Mouse (Mus musculus) forebrain, embryonic 13.5 days (tissue): ENCODE measurements around the gene Ccl1. TPM values are rescaled to one million over a fixed set of nuclear protein-coding genes. Genes with fewer than 3 reads are reported as not detected.

Experiments
- ATAC-seq: fragments of 200-750 bp; cut with Nextera tagmentation; 2 replicates; pipeline ENCODE4 v1.8.0; 2017
- H3K27ac ChIP-seq: fragments of 300-500 bp; sonication (generic); 2 replicates; pipeline ENCODE4 v1.5.1; 2015; ENCODE audit warnings: inconsistent platforms, mild to moderate bottlenecking, moderate library complexity
- H3K27me3 ChIP-seq: fragments of 300-500 bp; sonication (generic); 2 replicates; pipeline ENCODE4 v1.6.1; 2015; ENCODE audit warnings: mild to moderate bottlenecking, inconsistent platforms
- H3K36me3 ChIP-seq: fragments of 300-500 bp; sonication (generic); 2 replicates; pipeline ENCODE4 v1.6.1; 2015; ENCODE audit warnings: mild to moderate bottlenecking, inconsistent platforms; ENCODE audit not compliant: poor library complexity, severe bottlenecking
- H3K4me1 ChIP-seq: fragments of 300-500 bp; sonication (generic); 2 replicates; pipeline ENCODE4 v1.6.1; 2015; ENCODE audit warnings: inconsistent platforms
- H3K4me2 ChIP-seq: fragments of 300-500 bp; sonication (generic); 2 replicates; pipeline ENCODE4 v1.6.1; 2015; ENCODE audit warnings: inconsistent platforms, mild to moderate bottlenecking, moderate library complexity
- H3K4me3 ChIP-seq: fragments of 300-500 bp; sonication (generic); 2 replicates; pipeline ENCODE4 v1.5.1; 2015; ENCODE audit warnings: mild to moderate bottlenecking, inconsistent platforms
- H3K9ac ChIP-seq: fragments of 300-500 bp; sonication (generic); 2 replicates; pipeline ENCODE4 v1.6.1; 2015; ENCODE audit warnings: mild to moderate bottlenecking, inconsistent platforms
- H3K9me3 ChIP-seq: fragments of 300-500 bp; sonication (generic); replicated peaks from 2 replicates; pipeline ENCODE4 v1.6.1; 2016; ENCODE audit warnings: inconsistent platforms
- WGBS: fragments of 180-500 bp; shearing (Covaris S2); methylation state at CpG from one replicate; pipeline ENCODE4 v1.1.7; 2015; 5-methylcytosine and 5-hydroxymethylcytosine counted together
- polyA plus RNA-seq: library from polyadenylated mRNA; unstranded; fragments of >200 nt; fragmentation: Nextera tagmentation; extraction: Ambion mirVana; gene quantifications from 2 replicates; pipeline ENCODE4 v1.2.1, GENCODE M21; 2015

The Ccl1 gene
- polyA plus RNA-seq, 1 experiment from 2014 or later: not detected

GRCm38 (mm10) chr11:82253421-82253820 lies 52.1 kb downstream of the Ccl1 start:
- no peaks in the 10 kb centered on the region for H3K36me3 ChIP-seq
- H3K9ac ChIP-seq: no peak overlapping the region
- H3K4me3 ChIP-seq: no peak overlapping the region
- no peaks in the 10 kb centered on the region for H3K27me3 ChIP-seq
- WGBS: 11% methylated on average over 4 of the region's 4 CpGs
- H3K4me2 ChIP-seq: no peak overlapping the region
- H3K27ac ChIP-seq: peak overlapping the region; percentile 49; the same call in 1 of the 2 replicates
- H3K9me3 ChIP-seq: no peaks in the 10 kb centered on the region
- peaks cover 37% of the 10 kb centered on the region for H3K4me1 ChIP-seq
- no peak for ATAC-seq

DNA sequence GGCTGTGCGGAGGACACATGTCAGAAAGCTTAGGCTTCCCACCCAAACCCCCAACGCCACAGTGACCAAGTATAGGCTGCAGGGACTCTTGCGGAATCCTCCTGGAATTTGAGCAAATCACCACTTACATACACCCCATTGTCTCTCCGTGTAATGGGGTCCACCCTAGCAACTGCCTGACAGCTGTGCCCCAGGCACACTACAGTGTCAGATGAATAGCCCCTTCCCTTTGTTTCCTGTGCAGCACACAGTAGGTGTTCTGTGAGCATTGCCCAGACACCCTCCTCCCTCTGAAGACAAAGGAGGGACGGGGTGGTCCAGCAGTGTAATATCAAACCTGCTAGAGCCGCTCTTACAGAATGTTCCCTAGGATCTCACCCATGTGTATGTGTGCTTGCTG lies 54.2 kb downstream of the Ccl1 start:
- no peak overlapping the region for H3K27ac ChIP-seq
- H3K4me1 ChIP-seq: peaks cover 37% of the 10 kb centered on the region
- WGBS: 32% methylated on average over 6 of the region's 6 CpGs
- no peaks in the 10 kb centered on the region for H3K27me3 ChIP-seq
- H3K4me3 ChIP-seq: no peak overlapping the region
- no peak overlapping the region for H3K9ac ChIP-seq
- no peak for ATAC-seq
- H3K36me3 ChIP-seq: no peaks in the 10 kb centered on the region
- no peak overlapping the region for H3K4me2 ChIP-seq
- no peaks in the 10 kb centered on the region for H3K9me3 ChIP-seq

DNA sequence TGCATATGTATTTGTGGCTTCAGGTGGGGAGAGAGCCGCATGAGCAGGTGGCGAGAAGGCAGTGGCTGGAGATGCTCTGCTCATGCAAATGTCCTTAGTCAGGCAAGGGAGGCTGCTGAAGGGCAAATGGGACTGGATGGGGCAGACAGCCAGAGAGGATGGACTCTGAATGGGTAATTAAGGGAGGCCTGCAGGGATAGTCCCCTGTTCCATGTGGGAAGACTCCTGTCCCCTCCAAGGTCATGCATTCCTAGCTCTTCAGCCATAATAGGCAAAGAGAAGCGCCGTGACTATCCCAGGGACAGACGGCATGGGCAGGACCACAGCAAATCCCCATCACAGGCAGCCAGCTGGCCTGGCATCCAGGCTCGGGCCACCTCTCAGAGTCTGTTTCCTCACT lies 55.5 kb downstream of the Ccl1 start:
- Histone ChIP-seq H3K9me3 (no peaks in the 10 kb centered on the region), H3K4me2 (no peak overlapping the region), H3K4me3 (no peak overlapping the region), H3K36me3 (no peaks in the 10 kb centered on the region), H3K4me1 (peaks cover 34% of the 10 kb centered on the region), H3K9ac (no peak overlapping the region), H3K27me3 (no peaks in the 10 kb centered on the region), H3K27ac (no peak overlapping the region)
- no peak for ATAC-seq
- WGBS: 87% methylated on average over 6 of the region's 6 CpGs

GRCm38 (mm10) chr11:82237439-82237838 lies 68.1 kb downstream of the Ccl1 start:
- Histone ChIP-seq H3K27me3 (peaks cover 15% of the 10 kb centered on the region), H3K4me1 (peaks cover 14% of the 10 kb centered on the region), H3K9ac (no peak overlapping the region; the same call in 1 of the 2 replicates), H3K4me2 (no peak overlapping the region), H3K9me3 (no peaks in the 10 kb centered on the region), H3K4me3 (no peak overlapping the region), H3K36me3 (no peaks in the 10 kb centered on the region), H3K27ac (no peak overlapping the region)
- peak; percentile 38; the same call in 1 of the 2 replicates for ATAC-seq
- 42% methylated on average over 5 of the region's 5 CpGs for WGBS

DNA sequence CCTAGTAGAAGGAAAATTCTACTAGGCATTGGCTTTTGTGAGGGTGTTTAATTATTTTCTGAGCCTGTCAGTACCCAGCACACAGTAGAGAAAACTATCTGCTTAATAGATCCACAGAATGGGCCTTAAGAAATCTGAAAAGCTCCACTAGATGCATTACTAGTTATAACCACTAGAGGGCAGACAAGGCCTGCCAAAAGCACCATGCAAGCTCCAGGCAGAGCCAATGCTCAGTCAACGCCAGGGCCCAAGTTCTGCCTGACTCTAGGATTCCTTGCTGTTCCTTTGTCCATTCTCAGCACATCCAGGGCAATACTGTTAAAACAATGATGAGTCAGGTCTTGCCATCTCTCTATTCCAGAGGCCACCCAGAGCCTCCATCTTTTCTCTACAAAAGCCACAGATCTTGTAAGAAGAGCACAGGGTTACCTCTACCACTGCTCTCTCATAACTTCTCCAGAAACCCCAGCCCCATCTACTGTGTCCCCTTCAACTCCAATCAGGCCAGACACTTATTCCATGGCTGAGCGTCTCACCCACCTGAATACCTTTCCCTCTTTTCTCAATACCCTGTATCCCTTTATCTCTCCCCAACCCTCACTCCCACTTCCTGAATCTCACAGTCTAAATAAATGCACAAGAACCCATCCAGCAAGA lies 69.8 kb downstream of the Ccl1 start:
- Histone ChIP-seq H3K27me3 (peaks cover 15% of the 10 kb centered on the region), H3K9ac (no peak overlapping the region), H3K36me3 (no peaks in the 10 kb centered on the region), H3K4me2 (no peak overlapping the region), H3K4me3 (no peak overlapping the region), H3K27ac (no peak overlapping the region), H3K9me3 (no peaks in the 10 kb centered on the region), H3K4me1 (peaks cover 14% of the 10 kb centered on the region)
- ATAC-seq: peak; percentile 83
- 45% methylated on average over 2 of the region's 2 CpGs for WGBS

- ATAC-seq: no peak
- WGBS: 71% methylated on average over 6 of the region's 6 CpGs
Measured at GRCm38 (mm10) chr11:82233991-82234390, 71.5 kb downstream of the Ccl1 start.

GRCm38 (mm10) chr11:82226976-82227375 lies 78.5 kb downstream of the Ccl1 start:
- H3K4me2 ChIP-seq: no peak overlapping the region
- H3K4me3 ChIP-seq: no peak overlapping the region
- H3K36me3 ChIP-seq: no peaks in the 10 kb centered on the region
- H3K9ac ChIP-seq: no peak overlapping the region
- no peak for ATAC-seq
- H3K27me3 ChIP-seq: peaks cover 8% of the 10 kb centered on the region; the same call in 1 of the 2 replicates
- H3K27ac ChIP-seq: no peak overlapping the region
- peaks cover 5% of the 10 kb centered on the region; the same call in 1 of the 2 replicates for H3K4me1 ChIP-seq
- WGBS: 51% methylated on average over 9 of the region's 9 CpGs
- H3K9me3 ChIP-seq: no peaks in the 10 kb centered on the region

More at GRCm38 (mm10) chr11:82233991-82234390, 71.5 kb downstream of the Ccl1 start:
- Histone ChIP-seq H3K9me3 (no peaks in the 10 kb centered on the region), H3K4me3 (no peak overlapping the region), H3K27ac (no peak overlapping the region), H3K4me2 (no peak overlapping the region), H3K27me3 (peaks cover 23% of the 10 kb centered on the region), H3K9ac (no peak overlapping the region), H3K4me1 (peaks cover 14% of the 10 kb centered on the region), H3K36me3 (no peaks in the 10 kb centered on the region)

- H3K36me3 ChIP-seq: no peaks in the 10 kb centered on the region
- H3K4me3 ChIP-seq: no peak overlapping the region
- H3K27me3 ChIP-seq: peaks cover 8% of the 10 kb centered on the region; the same call in 1 of the 2 replicates
- no peak overlapping the region for H3K4me2 ChIP-seq
- WGBS: 70% methylated on average over 8 of the region's 8 CpGs
- ATAC-seq: no peak
- no peak overlapping the region for H3K9ac ChIP-seq
- no peak overlapping the region for H3K27ac ChIP-seq
- peaks cover 5% of the 10 kb centered on the region; the same call in 1 of the 2 replicates for H3K4me1 ChIP-seq
- H3K9me3 ChIP-seq: no peaks in the 10 kb centered on the region
Measured at GRCm38 (mm10) chr11:82225936-82226335, 79.6 kb downstream of the Ccl1 start.

DNA sequence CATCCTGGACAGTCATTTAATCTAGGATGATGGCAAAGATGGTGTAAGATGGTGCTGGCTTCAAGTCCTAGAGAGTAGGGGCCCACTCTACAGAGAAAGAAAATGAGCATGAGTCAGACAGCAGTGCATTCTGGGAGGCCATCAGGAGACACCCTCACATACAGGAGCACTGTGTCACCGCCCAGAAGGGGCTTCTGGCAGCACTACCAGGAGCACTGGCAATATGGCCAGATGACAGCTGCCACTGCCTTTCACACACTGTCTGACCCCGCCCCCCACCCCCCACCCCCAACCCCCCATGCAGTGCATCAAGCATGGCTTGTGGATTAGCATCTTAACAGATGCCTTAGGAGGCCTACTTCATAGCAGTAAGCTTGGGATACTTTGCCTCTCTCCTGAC lies 89.0 kb downstream of the Ccl1 start:
- Histone ChIP-seq H3K36me3 (no peaks in the 10 kb centered on the region), H3K4me3 (no peak overlapping the region), H3K27me3 (no peaks in the 10 kb centered on the region), H3K4me2 (no peak overlapping the region), H3K27ac (no peak overlapping the region), H3K4me1 (no peaks in the 10 kb centered on the region), H3K9ac (no peak overlapping the region), H3K9me3 (no peaks in the 10 kb centered on the region)
- WGBS: 34% methylated on average over 2 of the region's 2 CpGs
- no peak for ATAC-seq

DNA sequence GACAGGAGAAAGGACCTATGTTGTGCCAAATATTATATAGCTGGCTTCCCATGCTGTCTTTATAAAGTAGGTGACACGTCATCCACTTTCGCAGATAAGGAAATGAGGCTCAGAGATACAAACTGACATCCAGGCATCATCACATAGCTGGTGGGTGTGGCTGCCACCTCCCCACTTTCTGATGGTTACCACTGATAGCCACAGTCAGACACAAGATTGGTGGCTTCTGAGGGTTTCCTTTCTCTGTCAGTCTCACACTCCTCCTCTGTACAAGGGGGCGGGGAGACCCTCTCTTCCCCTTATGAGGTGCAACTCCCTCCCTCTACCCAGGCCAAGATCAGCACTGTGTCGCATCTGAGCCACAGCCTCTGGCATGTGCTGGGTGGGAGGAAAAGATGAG lies 91.1 kb downstream of the Ccl1 start:
- no peak for ATAC-seq
- H3K4me2 ChIP-seq: no peak overlapping the region
- H3K9me3 ChIP-seq: no peaks in the 10 kb centered on the region
- no peaks in the 10 kb centered on the region for H3K4me1 ChIP-seq
- no peaks in the 10 kb centered on the region for H3K27me3 ChIP-seq
- H3K4me3 ChIP-seq: no peak overlapping the region
- no peak overlapping the region for H3K9ac ChIP-seq
- no peak overlapping the region for H3K27ac ChIP-seq
- 88% methylated on average over 4 of the region's 4 CpGs for WGBS
- no peaks in the 10 kb centered on the region for H3K36me3 ChIP-seq

GRCm38 (mm10) chr11:82206960-82207488 lies 98.5 kb downstream of the Ccl1 start:
- 95% methylated on average over 2 of the region's 2 CpGs for WGBS

GRCm38 (mm10) chr11:82205221-82205620 lies 100.3 kb downstream of the Ccl1 start:
- H3K36me3 ChIP-seq: no peaks in the 10 kb centered on the region
- WGBS: 91% methylated on average over 6 of the region's 6 CpGs

More at GRCm38 (mm10) chr11:82206960-82207488, 98.5 kb downstream of the Ccl1 start:
- no peak for ATAC-seq
- Histone ChIP-seq H3K36me3 (no peaks in the 10 kb centered on the region), H3K27me3 (no peaks in the 10 kb centered on the region), H3K9ac (no peak overlapping the region), H3K27ac (no peak overlapping the region), H3K4me3 (no peak overlapping the region), H3K9me3 (no peaks in the 10 kb centered on the region), H3K4me1 (no peaks in the 10 kb centered on the region), H3K4me2 (no peak overlapping the region)

More at GRCm38 (mm10) chr11:82205221-82205620, 100.3 kb downstream of the Ccl1 start:
- Histone ChIP-seq H3K4me1 (no peaks in the 10 kb centered on the region), H3K9me3 (no peaks in the 10 kb centered on the region), H3K4me3 (no peak overlapping the region), H3K9ac (no peak overlapping the region), H3K27me3 (no peaks in the 10 kb centered on the region), H3K27ac (no peak overlapping the region), H3K4me2 (no peak overlapping the region)
- ATAC-seq: no peak
